Mouse (Mus musculus): ENCODE measurements around the gene Gm13090.

- TF ChIP-seq CTCF (IDR thresholded peaks at IDR 0.05; ENCODE audit: low read depth, low read length) (no peak), POLR2A (IDR thresholded peaks at IDR 0.05; ENCODE audit: borderline replicate concordance, low read depth, low read length) (no peak)
Observed at GRCm38 (mm10) chr4:151128641-151129541, 39.5 kb downstream of the Gm13090 start.

Data from bone marrow macrophage, adult 2 months (primary cell).